13 mouse cellular contexts compared by ENCODE assay signal in the genomic region with DNA sequence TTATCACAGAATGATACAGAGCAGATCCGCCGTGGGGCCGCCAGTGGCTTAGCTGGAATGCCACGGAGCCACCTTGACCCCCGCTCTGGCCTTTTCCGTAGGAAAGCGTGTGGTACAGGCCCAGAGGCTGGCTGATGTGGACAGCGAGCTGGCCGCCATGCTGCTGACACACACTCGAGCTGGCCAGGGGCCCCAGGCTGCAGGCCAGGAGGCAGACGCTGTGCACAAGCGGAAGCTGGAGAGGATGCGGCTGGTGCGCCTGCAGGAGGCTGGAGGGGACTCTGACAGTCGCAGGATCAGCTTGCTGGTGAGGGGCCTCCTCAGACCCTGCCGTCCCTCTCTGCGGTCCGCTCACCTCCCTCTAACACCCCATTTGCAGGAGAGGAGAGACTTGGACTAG.
DNase-seq lines count a peak whose midpoint lies in the region; ATAC-seq and TF ChIP-seq lines count a peak whose summit lies in the region.
"Had no signal": no experiment of that assay in that cellular context is flagged by ENCODE, and none has a peak within 500 bp of the region (broad histone marks: within the 10 kb centered on the region; RNA-seq: fewer than 3 reads in every experiment).

No protein-coding gene starts in this region.

- no peaks in the 10 kb centered on the region for H3K36me3 ChIP-seq in lung, embryonic 14.5 days (ENCODE audit: insufficient read depth)
- H3K36me3 ChIP-seq in ES-E14 (ENCODE audit: control insufficient read depth, insufficient read depth, low read length, poor library complexity, severe bottlenecking): no peaks in the 10 kb centered on the region
- H3K36me3 ChIP-seq: forebrain, embryonic 12.5 days had no signal

- in situ Hi-C loops in ES-E14 (cut with MboI; ENCODE audit: low sequenced_read_pairs in 2 of 2, unreplicated experiment in 2 of 2): no loop called here

- DNase-seq in cerebellum, postnatal 10 days: peak; percentile 64 to 73
- DNase-seq in cerebellum, adult 18-20 months: no peak
- DNase-seq in lung, embryonic 14.5 days: peak; percentile 56
- DNase-seq in lung, postnatal 36 days: no peak
- DNase-seq in ES-E14 (ENCODE audit: low read depth, low spot score): no peak
- peak; percentile 68 to 70 for DNase-seq in heart, postnatal 10 days
- no peak for DNase-seq in layer of hippocampus, postnatal 14 days (ENCODE audit: low spot score in 2 of 2)
- DNase-seq: adrenal gland, adult 2 months; layer of hippocampus, adult 9-11 months; right cerebral cortex, adult 18-20 months had no signal

- H3K27me3 ChIP-seq in lung, embryonic 14.5 days (ENCODE audit: insufficient read depth, low read length): no peaks in the 10 kb centered on the region
- H3K27me3 ChIP-seq: forebrain, embryonic 12.5 days had no signal

- no peaks in the 10 kb centered on the region for H3K9me3 ChIP-seq in lung, embryonic 14.5 days (ENCODE audit: low read depth, low read length)
- no peaks in the 10 kb centered on the region for H3K9me3 ChIP-seq in ES-E14 (ENCODE audit: control insufficient read depth, insufficient read depth, low read depth, low read length)
- H3K9me3 ChIP-seq: forebrain, embryonic 12.5 days had no signal

- 43% methylated on average over 18 of the region's 18 CpGs for WGBS in lung, embryonic 14.5 days

- no peaks in the 10 kb centered on the region for H3K4me1 ChIP-seq in lung, embryonic 14.5 days (ENCODE audit: insufficient read depth)
- H3K4me1 ChIP-seq in ES-E14 (ENCODE audit: control insufficient read depth in 2 of 2, insufficient read depth in 2 of 2, low read length in 2 of 2, poor library complexity in 1 of 2): no peaks in the 10 kb centered on the region

- intact Hi-C loops in heart, postnatal 10 days (cut with DNase I): no loop called here

- no peak for TF ChIP-seq CTCF in lung, embryonic 14.5 days (IDR thresholded peaks at IDR 0.05; ENCODE audit: low read depth)

- no peak overlapping the region for H3K4me3 ChIP-seq in lung, embryonic 14.5 days (ENCODE audit: low read depth, low read length)
- H3K4me3 ChIP-seq in ES-E14 (ENCODE audit: insufficient read depth in 1 of 2, low read depth in 1 of 2, low read length in 2 of 2, poor library complexity in 1 of 2, severe bottlenecking in 1 of 2): peak overlapping the region; percentile 29 to 71; a peak in 3 of 4 replicates
- H3K4me3 ChIP-seq: forebrain, embryonic 12.5 days had no signal

- ATAC-seq in lung, embryonic 14.5 days (ENCODE audit: insufficient read depth): no peak
- no peak for ATAC-seq in megakaryocyte, adult 5-6 weeks (ENCODE audit: poor library complexity, severe bottlenecking)
- ATAC-seq: intestine, postnatal 0 days had no signal

- no peak overlapping the region for H3K4me2 ChIP-seq in lung, embryonic 14.5 days
- H3K4me2 ChIP-seq: forebrain, embryonic 12.5 days had no signal

- no peak overlapping the region for H3K27ac ChIP-seq in lung, embryonic 14.5 days (ENCODE audit: low read depth)
- no peak overlapping the region for H3K27ac ChIP-seq in ES-E14 (ENCODE audit: insufficient read depth, low read depth, low read length, poor library complexity, severe bottlenecking)
- H3K27ac ChIP-seq: forebrain, embryonic 12.5 days had no signal

- no peak overlapping the region for H3K9ac ChIP-seq in lung, embryonic 14.5 days
- peak overlapping the region; percentile 59; the same call in 1 of the 2 replicates for H3K9ac ChIP-seq in ES-E14 (ENCODE audit: insufficient read depth, low read depth, low read length, poor library complexity, severe bottlenecking)
- H3K9ac ChIP-seq: forebrain, embryonic 12.5 days had no signal

TF ChIP-seq in ES-E14, 5 proteins besides CTCF, POLR2A, EP300 and RAD21:
- TF ChIP-seq ZNF384 (IDR thresholded peaks at IDR 0.05; ENCODE audit: low read depth, low read length): no peak
- no peak for TF ChIP-seq MAFK (IDR thresholded peaks at IDR 0.05; ENCODE audit: insufficient read depth, low read depth, low read length)
- TF ChIP-seq HCFC1 (IDR thresholded peaks at IDR 0.05; ENCODE audit: borderline replicate concordance, insufficient read depth, low read length): no peak
- TF ChIP-seq ZC3H11A (IDR thresholded peaks at IDR 0.05; ENCODE audit: borderline replicate concordance, low read depth, low read length): no peak
- TF ChIP-seq CHD2 (IDR thresholded peaks at IDR 0.05; ENCODE audit: low read depth, low read length): no peak
TF ChIP-seq in ES-E14: peak in this region for 0.

Comparison
In these comparisons a context has a peak if more than half of its experiments do, and no peak if none do; other contexts are left out.
1. DNase-seq: peak in cerebellum, postnatal 10 days (2 of 2), lung, embryonic 14.5 days (single experiment) and heart, postnatal 10 days (2 of 2); none in cerebellum, adult 18-20 months (0 of 2), lung, postnatal 36 days (single experiment), ES-E14 (single experiment) and layer of hippocampus, postnatal 14 days (0 of 2).